Mouse (Mus musculus) limb, embryonic 12.5 days (tissue): Measurements from ENCODE around the gene Kat6b. TPM values are rescaled to one million over a fixed set of nuclear protein-coding genes. Genes with fewer than 3 reads are reported as not detected.

Source experiments
- ATAC-seq: fragments of 200-750 bp; cut with Nextera tagmentation; 2 replicates; pipeline ENCODE4 v1.8.0; 2017; ENCODE audit warnings: low read depth, moderate TSS enrichment; ENCODE audit not compliant: insufficient number of reproducible peaks, insufficient read depth, low FRiP score, low TSS enrichment
- H3K27ac ChIP-seq: fragments of 300-500 bp; sonication (generic); 2 replicates; pipeline ENCODE4 v1.5.1; 2016; ENCODE audit warnings: mild to moderate bottlenecking, moderate library complexity
- H3K27me3 ChIP-seq: fragments of 300-500 bp; sonication (generic); 2 replicates; pipeline ENCODE4 v1.6.1; 2016; ENCODE audit warnings: mild to moderate bottlenecking, moderate library complexity
- H3K36me3 ChIP-seq: fragments of 300-500 bp; sonication (generic); 2 replicates; pipeline ENCODE4 v1.6.1; 2016; ENCODE audit warnings: mild to moderate bottlenecking, moderate library complexity
- H3K4me1 ChIP-seq: fragments of 300-500 bp; sonication (generic); replicated peaks from 2 replicates; pipeline ENCODE4 v1.6.1; 2016
- H3K4me2 ChIP-seq: fragments of 300-500 bp; sonication (generic); 2 replicates; pipeline ENCODE4 v1.6.1; 2016; ENCODE audit warnings: mild to moderate bottlenecking, moderate library complexity
- H3K4me3 ChIP-seq: fragments of 300-500 bp; sonication (generic); replicated peaks from 2 replicates; pipeline ENCODE4 v1.5.1; 2016; ENCODE audit warnings: mild to moderate bottlenecking
- H3K9ac ChIP-seq: fragments of 300-500 bp; sonication (generic); replicated peaks from 2 replicates; pipeline ENCODE4 v1.6.1; 2016; ENCODE audit warnings: mild to moderate bottlenecking, moderate library complexity
- H3K9me3 ChIP-seq: fragments of 300-500 bp; sonication (generic); 2 replicates; pipeline ENCODE4 v1.6.1; 2016; ENCODE audit warnings: mild to moderate bottlenecking, moderate library complexity
- WGBS: fragments of 180-500 bp; shearing (Covaris S2); methylation state at CpG from one replicate; pipeline ENCODE4 v1.1.7; 2016; 5-methylcytosine and 5-hydroxymethylcytosine counted together
- polyA plus RNA-seq: library from polyadenylated mRNA; unstranded; fragments of >200 nt; fragmentation: Nextera tagmentation; extraction: Ambion mirVana; gene quantifications from 2 replicates; pipeline ENCODE4 v1.2.1, GENCODE M21; 2016

The Kat6b gene
- polyA plus RNA-seq, 1 experiment from 2014 or later = 31.3 TPM

DNA sequence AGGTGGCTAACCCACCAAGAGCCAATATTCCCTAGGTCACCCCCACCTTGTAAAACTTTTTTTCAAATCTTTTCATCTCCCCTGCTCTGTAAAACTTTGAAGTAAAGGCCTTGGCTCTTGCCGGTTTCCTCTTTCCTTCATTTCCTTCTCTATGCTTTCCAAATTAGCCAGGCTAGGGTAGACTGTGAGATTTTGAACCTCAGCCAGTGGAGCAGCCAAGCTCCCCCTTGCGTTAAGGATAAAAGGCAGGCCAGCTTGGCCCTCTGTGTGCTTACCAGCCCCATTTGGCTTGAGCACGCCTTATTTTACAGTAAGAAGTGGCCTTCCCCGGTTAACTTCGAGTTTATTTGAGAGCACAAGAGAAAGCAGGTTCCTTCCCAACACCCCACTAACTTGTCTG lies 193.2 kb downstream of the Kat6b start:
- 17% methylated on average over 5 of the region's 5 CpGs for WGBS
- no peaks in the 10 kb centered on the region for H3K27me3 ChIP-seq
- H3K9me3 ChIP-seq = no peaks in the 10 kb centered on the region
- peaks cover 18% of the 10 kb centered on the region for H3K36me3 ChIP-seq
- H3K9ac ChIP-seq = no peak overlapping the region
- peak overlapping the region; percentile 87 for H3K27ac ChIP-seq
- peaks cover 64% of the 10 kb centered on the region for H3K4me1 ChIP-seq
- no peak overlapping the region for H3K4me2 ChIP-seq
- ATAC-seq = peak; percentile 65
- no peak overlapping the region for H3K4me3 ChIP-seq

DNA sequence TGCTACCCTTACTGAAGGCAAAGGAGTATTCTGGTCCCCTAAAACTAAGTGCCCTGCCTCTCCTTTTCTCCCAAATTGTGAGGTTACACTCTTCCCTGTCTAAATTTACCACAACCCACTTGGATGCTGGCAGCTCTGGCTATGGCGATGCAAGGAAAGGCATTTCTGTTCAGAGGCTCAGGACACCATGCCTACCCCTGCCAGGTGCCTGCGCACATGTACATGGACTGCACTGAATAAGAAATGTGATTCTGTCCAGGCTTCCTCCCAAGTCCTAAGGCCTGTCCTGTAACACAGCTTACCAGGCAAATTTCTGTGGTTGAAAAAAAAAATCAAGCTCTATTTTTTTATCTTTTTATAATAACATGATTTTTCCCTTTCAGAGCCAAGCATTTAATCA lies 195.0 kb downstream of the Kat6b start:
- WGBS = 64% methylated on average over 2 of the region's 2 CpGs
- Histone ChIP-seq H3K9me3 (no peaks in the 10 kb centered on the region), H3K4me3 (no peak overlapping the region), H3K4me1 (peaks cover 74% of the 10 kb centered on the region), H3K36me3 (peaks cover 2% of the 10 kb centered on the region; the same call in 1 of the 2 replicates), H3K9ac (no peak overlapping the region), H3K4me2 (no peak overlapping the region), H3K27me3 (no peaks in the 10 kb centered on the region), H3K27ac (peak overlapping the region; percentile 87)
- no peak for ATAC-seq

DNA sequence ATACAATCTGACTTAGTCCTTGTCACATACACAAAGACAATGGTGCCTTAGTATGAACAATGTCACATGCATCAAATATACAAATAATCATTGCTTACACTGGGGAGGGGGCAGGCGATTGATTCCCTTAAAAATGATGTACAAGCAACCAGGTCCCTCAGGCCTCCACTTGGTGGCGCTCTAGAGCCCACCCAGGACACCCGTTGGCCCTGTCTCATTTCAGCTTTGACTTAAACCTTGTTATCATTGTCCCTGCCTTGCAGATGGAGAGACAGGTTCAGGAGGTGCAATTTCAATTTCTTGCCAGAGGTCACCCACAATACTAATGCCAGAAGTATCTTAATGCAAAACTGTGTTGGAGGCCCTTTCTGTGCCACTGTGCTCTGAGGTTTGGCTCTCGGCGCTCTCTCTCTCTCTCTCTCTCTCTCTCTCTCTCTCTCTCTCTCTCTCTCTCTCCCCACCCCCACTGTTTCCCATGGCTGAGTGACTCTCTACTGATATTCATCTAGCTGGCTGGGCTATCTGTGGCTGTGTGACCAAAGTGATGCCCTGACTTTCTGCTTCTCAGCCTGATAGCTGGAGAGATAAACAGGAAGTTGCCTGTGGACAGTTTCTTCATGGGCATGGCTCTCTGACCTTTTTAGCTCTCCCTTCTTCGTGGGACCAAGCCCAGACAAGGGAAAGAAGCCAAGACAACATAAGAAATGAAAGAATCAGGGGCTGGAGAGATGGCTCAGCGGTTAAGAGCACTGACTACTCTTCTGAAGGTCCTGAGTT lies 197.5 kb downstream of the Kat6b start:
- no peak overlapping the region for H3K9ac ChIP-seq
- ATAC-seq = no peak
- 49% methylated on average over 7 of the region's 7 CpGs for WGBS
- no peaks in the 10 kb centered on the region for H3K27me3 ChIP-seq
- H3K27ac ChIP-seq = peak overlapping the region; percentile 93
- H3K4me1 ChIP-seq = peaks cover 85% of the 10 kb centered on the region
- no peaks in the 10 kb centered on the region for H3K36me3 ChIP-seq
- H3K9me3 ChIP-seq = no peaks in the 10 kb centered on the region
- no peak overlapping the region for H3K4me2 ChIP-seq
- H3K4me3 ChIP-seq = no peak overlapping the region

DNA sequence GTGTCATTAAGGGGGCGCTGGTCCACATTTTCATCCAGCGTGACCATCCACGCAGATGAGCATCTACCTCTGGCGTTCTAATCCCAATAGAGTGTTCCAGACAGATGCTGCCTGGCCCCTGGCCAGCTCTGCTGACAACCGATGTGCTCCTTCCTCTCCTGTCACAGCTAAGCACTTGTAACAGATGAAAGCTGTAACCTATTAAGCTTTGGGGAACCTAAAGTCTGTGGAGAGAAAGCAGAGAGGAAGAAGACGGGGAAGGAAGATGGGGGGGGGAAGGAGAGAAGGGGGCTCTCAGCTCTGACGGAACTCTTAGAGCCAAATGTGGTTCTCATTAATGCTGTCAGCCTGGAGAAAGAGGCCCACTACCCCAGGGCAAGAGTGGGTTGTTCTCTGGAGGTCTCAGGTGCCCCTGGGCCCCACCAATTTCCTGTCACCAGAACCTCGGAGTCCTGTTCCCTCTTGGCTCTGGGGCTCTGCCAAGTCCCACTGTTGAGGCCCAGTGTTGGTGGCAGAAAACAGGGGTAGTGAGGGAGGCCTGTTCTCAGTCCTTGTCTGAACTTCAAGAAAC lies 198.5 kb downstream of the Kat6b start:
- H3K9me3 ChIP-seq = no peaks in the 10 kb centered on the region
- H3K27me3 ChIP-seq = no peaks in the 10 kb centered on the region
- H3K36me3 ChIP-seq = no peaks in the 10 kb centered on the region
- peak overlapping the region; percentile 93 for H3K27ac ChIP-seq
- peak overlapping the region; percentile 19; the same call in 1 of the 2 replicates for H3K4me2 ChIP-seq
- peaks cover 82% of the 10 kb centered on the region for H3K4me1 ChIP-seq
- no peak overlapping the region for H3K4me3 ChIP-seq
- WGBS = 15% methylated on average over 8 of the region's 8 CpGs
- ATAC-seq = peak; percentile 73
- 0 out of 2 replicates have a peak overlapping the region, but pooled peaks have one; percentile 23 for H3K9ac ChIP-seq

DNA sequence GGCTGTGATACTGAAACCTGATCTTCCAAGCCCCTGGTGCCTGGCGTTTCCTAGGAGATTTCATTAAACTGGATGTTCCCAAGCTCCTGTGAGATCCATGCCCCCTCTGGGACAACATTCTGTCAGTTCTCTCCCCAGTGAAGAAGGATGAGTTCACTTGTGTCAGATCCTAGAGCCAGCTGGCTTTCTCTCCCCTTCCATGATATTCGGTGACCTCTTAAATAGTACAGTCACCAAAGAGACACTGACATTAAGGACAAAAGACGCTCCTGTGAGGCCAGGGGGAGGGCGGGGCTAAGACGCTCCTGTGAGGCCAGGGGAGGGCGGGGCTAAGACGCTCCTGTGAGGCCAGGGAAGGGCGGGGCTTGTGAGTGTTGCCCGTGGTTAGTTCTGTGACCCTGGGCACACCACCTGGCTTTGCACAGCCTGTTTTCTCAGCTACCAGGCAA lies 201.5 kb downstream of the Kat6b start:
- H3K36me3 ChIP-seq = no peaks in the 10 kb centered on the region
- peak overlapping the region; percentile 47 for H3K4me2 ChIP-seq
- no peaks in the 10 kb centered on the region for H3K27me3 ChIP-seq
- no peaks in the 10 kb centered on the region for H3K9me3 ChIP-seq
- no peak overlapping the region; the same call in 1 of the 2 replicates for H3K9ac ChIP-seq
- 1% methylated on average over 9 of the region's 9 CpGs for WGBS
- peak overlapping the region; percentile 75 for H3K27ac ChIP-seq
- ATAC-seq = no peak
- peaks cover 81% of the 10 kb centered on the region for H3K4me1 ChIP-seq
- H3K4me3 ChIP-seq = peak overlapping the region; percentile 16

DNA sequence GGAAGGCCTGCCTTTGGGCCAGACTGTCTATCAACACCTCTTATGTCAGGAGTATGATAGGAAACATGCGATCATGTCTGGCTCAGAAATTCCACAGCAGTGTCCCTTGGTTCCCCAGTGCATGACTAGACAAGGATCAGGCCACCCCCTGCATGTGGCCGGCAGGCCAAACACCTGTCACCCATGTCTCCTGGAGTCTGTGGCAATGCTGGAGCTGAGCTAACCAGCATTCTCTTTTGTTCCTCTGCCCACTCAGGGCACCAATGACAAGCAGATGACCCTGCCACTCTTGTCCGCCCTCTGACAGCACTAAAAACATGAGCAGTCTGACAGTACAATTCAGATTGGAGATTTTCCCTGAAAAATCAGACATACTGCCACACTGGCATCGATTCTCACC lies 202.6 kb downstream of the Kat6b start:
- H3K4me1 ChIP-seq = peaks cover 75% of the 10 kb centered on the region
- WGBS = 82% methylated on average over 4 of the region's 4 CpGs
- peak overlapping the region; percentile 70; the same call in 1 of the 2 replicates for H3K27ac ChIP-seq
- H3K9me3 ChIP-seq = no peaks in the 10 kb centered on the region
- no peak for ATAC-seq
- no peak overlapping the region for H3K9ac ChIP-seq
- H3K4me3 ChIP-seq = no peak overlapping the region
- H3K36me3 ChIP-seq = no peaks in the 10 kb centered on the region
- no peak overlapping the region for H3K4me2 ChIP-seq
- no peaks in the 10 kb centered on the region for H3K27me3 ChIP-seq

DNA sequence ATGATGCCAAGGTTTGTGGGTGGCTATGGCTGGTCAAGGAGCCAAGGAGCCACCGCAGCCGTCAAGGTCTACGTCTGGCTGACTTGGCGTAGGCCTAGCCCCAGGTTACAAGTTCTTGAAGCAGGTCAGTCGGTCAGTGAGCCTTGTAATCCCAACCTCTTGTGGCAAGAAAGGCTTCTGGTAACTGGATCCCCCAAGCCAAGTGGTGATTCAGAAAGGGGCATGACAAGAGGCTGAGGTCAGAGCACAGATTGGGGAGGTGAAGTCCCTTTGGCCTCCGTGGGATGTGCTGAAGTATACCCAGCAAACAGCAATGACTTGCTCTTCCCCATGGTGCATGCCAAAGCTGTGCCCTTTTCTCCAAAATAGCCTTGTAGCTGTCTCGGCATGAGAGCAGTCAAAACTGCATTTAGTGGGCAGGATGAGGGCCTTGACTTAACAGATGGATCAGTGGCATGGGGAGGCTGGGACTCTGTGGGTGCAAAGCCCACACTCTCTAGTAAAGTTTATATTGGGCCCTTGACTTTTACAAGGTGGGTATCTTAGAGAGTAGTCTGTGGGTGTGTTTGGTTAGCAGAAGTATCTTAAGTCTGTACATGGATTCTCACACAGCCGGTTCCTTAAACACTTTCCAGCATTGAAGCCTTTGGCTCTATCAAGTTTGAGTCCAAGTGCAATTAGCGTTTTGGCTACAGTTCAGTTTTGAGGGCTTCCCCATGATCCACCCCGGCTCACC lies 204.3 kb downstream of the Kat6b start:
- no peak for ATAC-seq

DNA sequence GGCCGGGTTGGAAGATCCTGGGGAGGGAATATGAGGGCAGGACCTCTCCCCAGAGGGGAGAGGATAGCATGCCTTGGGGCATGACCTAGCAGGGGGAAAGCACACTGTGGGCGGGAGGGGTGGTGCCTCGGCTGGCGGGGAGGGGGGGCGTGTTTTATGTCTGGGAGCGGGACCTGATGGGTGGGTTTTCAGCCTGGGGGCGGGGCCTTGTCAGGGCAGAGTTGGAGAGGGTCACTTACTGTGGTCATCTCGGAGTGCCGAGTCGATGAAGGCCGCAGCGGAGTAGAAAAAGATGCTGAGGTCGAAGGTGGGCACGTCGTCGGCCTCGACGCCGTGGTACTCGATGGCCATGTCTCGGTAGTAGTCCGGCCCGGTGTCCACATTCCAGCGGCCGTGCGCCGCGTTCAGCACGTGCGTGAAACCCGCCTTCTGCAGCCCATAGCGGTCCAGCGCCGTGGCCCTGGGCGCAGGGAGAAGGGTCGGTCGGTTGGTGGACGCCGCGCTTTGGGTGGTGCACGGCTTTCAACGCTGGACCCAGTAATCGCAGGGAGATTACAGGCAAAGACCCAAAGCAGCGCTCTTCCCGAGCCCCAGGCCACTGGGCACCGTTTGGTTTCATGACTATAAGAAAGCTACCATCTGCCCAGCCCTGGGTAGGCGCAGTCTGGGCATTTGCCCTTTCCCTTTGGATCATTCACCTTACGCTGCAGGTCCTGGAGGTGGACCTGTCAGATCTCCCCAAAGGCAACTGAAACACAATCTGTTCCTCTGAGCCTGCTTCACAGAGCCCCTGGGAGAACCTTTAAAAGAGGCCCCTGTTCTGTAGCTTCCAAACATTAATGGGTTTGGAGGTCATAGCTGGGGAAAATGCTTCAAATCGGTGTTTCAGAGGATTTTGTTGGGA lies 205.4 kb downstream of the Kat6b start:
- WGBS = 10% methylated on average over 49 of the region's 49 CpGs
- peak overlapping the region; percentile 67; the same call in 1 of the 2 replicates for H3K27ac ChIP-seq
- H3K4me1 ChIP-seq = peaks cover 56% of the 10 kb centered on the region
- peak overlapping the region; percentile 63 for H3K4me2 ChIP-seq
- H3K27me3 ChIP-seq = no peaks in the 10 kb centered on the region
- H3K9me3 ChIP-seq = no peaks in the 10 kb centered on the region
- ATAC-seq = no peak; the same call in 1 of the 2 replicates
- peak overlapping the region; percentile 38 for H3K4me3 ChIP-seq
- no peaks in the 10 kb centered on the region for H3K36me3 ChIP-seq
- peak overlapping the region; percentile 51 for H3K9ac ChIP-seq

More for the DNA sequence above, 204.3 kb downstream of the Kat6b start:
- no peaks in the 10 kb centered on the region for H3K27me3 ChIP-seq
- H3K4me1 ChIP-seq = peaks cover 62% of the 10 kb centered on the region
- WGBS = 79% methylated on average over 10 of the region's 10 CpGs
- H3K4me2 ChIP-seq = peak overlapping the region; percentile 63; the same call in 1 of the 2 replicates
- no peak overlapping the region for H3K9ac ChIP-seq
- H3K4me3 ChIP-seq = no peak overlapping the region
- H3K36me3 ChIP-seq = no peaks in the 10 kb centered on the region
- no peaks in the 10 kb centered on the region for H3K9me3 ChIP-seq
- H3K27ac ChIP-seq = peak overlapping the region; percentile 67; the same call in 1 of the 2 replicates

DNA sequence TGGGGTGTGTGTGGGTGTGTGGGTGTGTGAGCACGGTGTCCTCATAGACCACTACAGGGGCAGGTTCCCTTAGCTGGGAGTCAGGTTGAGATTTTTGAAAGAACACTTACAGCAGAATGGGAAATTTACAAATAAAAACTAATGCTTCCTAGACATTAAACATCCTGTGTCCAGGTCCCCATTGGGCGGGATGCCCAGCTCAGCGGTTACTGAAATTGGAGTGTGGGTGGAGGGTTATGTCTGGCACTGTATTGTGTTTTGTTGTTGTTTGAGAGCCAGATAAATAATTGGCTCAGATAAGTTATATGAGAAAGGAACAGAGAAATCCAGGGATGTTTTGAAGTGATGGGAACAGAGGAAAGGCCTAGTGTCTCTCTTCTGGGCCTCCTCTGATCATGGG lies 209.8 kb downstream of the Kat6b start:
- H3K9me3 ChIP-seq = peaks cover 5% of the 10 kb centered on the region
- H3K4me1 ChIP-seq = peaks cover 22% of the 10 kb centered on the region
- H3K4me2 ChIP-seq = no peak overlapping the region
- no peak overlapping the region; the same call in 1 of the 2 replicates for H3K27ac ChIP-seq
- no peaks in the 10 kb centered on the region for H3K36me3 ChIP-seq
- ATAC-seq = no peak
- 94% methylated on average over 3 of the region's 3 CpGs for WGBS
- H3K27me3 ChIP-seq = no peaks in the 10 kb centered on the region
- no peak overlapping the region for H3K4me3 ChIP-seq
- H3K9ac ChIP-seq = no peak overlapping the region

DNA sequence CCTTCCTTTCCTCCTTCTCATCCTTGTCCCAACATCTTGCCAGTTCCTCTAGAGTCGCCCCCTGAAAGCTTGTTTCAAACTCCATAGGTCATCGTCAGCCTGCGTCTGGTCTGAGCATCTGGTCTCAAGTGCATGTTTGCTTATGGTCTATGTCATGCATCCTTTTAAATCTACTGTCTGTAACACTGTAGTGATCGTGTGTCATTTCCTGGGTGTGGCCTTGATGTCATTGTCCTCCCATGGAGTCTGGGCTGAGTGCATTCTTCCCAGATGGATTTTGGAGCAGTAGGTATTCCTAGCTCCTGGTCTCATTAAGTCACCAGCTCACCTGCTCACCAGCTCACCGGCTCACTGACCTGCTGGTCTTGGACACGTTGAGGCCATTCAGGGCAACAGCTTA lies 213.8 kb downstream of the Kat6b start:
- no peak for ATAC-seq
- Histone ChIP-seq H3K4me2 (no peak overlapping the region), H3K4me1 (peaks cover 20% of the 10 kb centered on the region), H3K27ac (no peak overlapping the region), H3K9me3 (peaks cover 5% of the 10 kb centered on the region), H3K9ac (no peak overlapping the region), H3K36me3 (no peaks in the 10 kb centered on the region), H3K27me3 (no peaks in the 10 kb centered on the region), H3K4me3 (no peak overlapping the region)
- 76% methylated on average over 6 of the region's 6 CpGs for WGBS
